Mouse (Mus musculus) adrenal gland, postnatal 10 days (tissue): ENCODE measurements around the gene Mvp. TPM values are rescaled to one million over a fixed set of nuclear protein-coding genes. Genes with fewer than 3 reads are reported as not detected.

ENCODE experiments used
- DNase-seq: peaks from one replicate; pipeline ENCODE4 v3.0.0; 2021; ENCODE audit warnings: mixed read lengths
- microRNA-seq: library from miRNA; unstranded; fragments of <30 nt; microRNA quantifications from one replicate; pipeline ENCODE4 v1.2.0, GENCODE M21; 2021
- total RNA-seq, 2 experiments: library from RNA; stranded (reverse); gene quantifications; 2 replicates each; pipeline ENCODE4 v1.2.3; 2021

Mvp gene
- total RNA-seq, 2 experiments from 2014 or later = 55.7 to 60.9 TPM

DNA sequence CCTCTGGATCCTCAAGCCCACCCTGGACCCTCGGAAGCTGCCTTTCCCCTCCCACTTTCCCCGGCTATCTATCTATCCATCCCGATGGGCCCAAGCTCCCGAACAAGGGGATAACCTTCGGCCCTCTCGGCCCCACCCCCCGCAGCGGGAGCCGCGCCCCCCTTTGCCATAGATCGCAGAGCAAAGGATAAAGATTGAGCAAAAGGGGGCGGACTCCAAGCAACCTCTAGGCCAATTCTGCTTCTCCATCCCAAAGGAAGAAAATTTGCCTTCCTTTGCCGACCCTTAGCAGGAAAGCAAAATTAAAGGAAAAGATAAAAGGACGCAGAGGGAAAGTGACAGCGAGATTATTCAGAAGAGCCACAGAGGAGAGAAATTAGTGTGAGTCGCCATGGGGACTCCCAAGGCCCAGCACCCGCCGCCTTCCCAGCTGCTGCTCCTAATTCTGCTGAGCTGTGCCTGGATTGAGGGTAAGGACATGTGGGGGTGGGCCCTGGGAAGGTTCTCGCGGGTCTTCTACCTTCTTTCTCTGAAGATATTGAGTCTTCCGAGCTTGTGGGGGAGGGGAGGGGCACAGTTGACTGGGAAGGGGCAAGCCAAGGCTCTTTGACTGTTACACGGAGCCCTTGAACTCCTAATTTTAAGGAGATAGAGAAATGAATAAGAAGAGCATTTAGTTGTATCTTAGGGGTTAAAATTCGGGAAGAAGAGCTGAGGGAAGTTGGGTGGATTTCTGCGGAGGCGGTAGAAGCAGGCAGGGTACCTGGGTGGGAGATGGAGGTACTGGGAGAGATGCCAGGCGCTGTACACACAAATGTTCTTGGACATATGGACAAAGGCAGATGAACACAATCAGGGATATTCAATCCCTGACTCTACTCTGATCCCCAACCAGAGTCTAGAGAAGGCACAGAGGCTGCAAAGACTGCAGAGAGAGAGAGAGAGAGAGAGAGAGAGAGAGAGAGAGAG lies 63.5 kb downstream of the Mvp start:
- no peak for DNase-seq

DNA sequence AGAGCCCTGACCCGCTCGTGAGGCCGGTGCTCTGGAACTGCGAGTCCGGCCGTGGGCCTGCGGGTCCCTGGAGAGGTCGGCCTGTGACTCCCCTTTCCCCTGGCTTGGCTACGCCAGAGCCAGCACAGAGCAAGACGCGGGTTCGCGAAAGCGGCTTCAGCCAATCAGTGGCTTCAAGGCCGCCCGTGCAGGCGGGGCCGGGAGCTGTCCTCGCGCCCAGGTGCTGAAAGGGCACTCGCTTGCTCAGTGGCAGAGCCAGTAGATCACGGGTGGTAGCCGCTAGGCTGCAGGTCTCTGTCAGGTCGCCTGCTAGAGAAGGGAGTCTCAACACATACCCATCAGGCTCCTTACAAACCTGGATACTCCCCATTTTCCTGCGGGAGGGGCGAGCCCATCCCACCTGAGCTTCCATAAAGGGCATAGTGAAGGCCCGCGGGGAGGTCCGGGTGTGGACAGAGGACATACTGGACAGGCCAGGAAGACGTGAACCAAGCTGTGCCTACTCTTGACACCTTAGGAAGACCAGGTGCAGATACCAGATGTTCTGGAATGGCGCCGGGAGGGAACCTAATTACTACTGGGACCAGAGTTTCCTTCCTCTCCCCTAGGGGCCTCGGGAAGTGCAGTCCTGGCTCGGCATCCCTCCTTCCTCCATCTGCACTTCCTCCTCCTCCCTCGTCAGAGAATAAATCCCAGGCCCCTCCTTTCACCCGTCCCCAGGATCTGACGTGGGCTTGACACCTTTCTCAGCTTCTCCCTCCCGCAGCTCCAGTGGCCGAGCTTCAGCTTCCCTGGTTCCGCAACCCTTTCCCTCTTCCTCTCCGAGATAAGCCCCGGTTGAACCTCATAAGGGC lies 64.4 kb downstream of the Mvp start, which contains the start of gene Sez6l2:
Gene Sez6l2, plus strand, starts transcription at position 771 of the 854 bp plus-strand sequence.
- peak; percentile 98 for DNase-seq

DNA sequence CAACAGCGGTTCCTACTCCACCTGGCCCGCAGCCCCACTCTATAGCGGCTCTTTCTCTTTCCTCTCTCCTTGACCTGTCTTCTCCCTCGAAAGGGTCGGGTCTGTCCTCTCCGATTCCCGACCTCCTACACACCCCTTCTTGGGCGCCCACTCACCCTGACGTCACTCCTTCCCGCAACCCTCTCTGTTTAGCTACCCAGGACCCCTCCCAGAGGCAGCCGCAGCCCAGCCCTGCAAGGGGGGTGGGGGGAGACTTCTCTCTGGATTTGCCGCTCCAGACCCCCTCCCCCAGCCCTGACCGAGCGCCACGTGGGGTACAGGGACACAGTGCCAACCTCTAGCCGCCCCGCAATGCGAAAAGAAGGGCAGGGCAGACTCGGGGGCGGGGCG lies 65.0 kb downstream of the Mvp start, which contains the start of gene Asphd1:
Gene Asphd1, minus strand, starts transcription at position 180 of the 390 bp plus-strand sequence.
- no peak for DNase-seq

DNA sequence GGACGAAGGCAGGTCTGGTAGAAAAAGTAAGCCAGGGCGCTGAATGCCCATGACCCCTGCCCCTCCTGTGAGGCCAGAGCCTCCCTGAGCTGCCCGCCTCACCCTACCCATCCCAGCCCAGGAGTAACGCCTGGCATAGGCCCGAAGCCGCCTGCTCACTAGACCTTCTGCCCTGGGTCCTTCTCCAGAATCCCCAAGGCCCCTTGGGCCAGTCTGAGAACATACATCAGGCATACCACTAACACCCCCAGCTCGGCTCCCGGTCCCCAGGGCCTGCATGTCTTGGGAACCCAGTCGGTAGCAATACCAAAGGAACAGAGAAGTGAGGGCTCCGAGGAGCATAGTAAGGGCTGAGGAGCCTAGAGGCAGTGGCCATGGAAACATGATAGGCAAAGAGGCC lies 65.8 kb downstream of the Mvp start:
- no peak for DNase-seq

DNA sequence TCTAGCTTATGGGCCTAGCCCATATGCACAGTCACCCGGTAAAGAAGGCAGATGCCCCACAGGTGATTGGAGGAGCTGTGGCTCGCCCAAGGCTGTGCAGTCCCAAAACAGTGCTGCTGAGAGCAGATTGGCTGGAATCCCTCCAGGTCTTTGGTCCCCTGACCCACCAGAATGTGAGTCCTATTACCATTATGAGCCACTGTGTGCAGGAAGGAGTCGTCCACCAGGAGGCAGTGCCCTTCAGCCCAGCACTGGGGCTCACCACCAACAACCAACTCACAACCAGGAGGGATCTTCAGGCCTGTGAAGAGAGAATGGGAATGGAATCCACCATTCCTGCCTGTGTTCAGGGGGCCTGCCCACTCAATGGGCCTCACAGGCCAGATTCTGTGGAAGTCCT lies 67.9 kb downstream of the Mvp start:
- DNase-seq = peak; percentile 51

DNA sequence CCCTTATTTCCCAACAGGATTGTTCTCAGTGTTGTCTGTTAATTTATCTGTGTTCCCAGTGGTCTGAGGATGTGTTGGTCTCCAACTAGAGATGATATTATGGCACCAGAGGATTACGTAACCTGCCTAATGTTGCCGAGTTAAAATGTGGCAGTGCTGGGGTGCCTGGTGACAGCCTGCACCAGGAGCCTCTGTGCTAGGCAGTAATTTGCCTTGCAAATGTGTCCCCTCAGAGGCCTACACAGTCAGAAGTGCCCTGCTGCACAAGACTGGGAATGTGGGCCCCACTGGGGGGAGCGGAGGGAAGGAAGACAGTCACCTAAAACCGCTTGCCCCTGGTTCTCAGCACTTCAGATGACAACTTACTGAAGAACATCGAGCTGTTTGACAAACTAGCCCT lies 72.6 kb downstream of the Mvp start:
- DNase-seq = no peak

DNA sequence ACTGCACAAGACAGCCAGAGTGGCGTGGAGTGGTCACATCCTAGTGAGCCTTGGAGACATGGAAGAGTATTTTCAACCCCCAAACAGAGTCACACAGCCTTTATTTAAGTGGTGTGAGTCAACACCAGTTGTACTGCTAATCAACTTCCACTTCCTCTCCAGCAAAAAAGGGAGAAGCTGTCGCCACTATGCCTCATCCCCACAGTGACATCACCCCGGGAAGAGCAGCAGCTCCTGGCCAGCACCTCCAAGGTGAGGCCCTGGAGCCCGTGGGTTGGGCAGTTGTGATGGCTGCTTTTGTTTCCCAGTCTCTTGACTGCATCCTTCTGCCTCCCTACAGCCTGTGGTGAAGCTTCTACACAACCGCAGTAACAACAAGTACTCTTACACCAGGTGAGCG lies 73.2 kb downstream of the Mvp start:
- no peak for DNase-seq

Small RNA genes within 50 kb of the gene (microRNA-seq; reads per million reads assigned to microRNA genes)
- gene Gm44343 = not detected

Other genes starting within 250 kb of the Mvp start
- 1 to 10 TPM; 3.4 to 8.6 TPM for gene Gdpd3, start 248.3 kb downstream of the Mvp start, total RNA-seq
- 100 to 1,000 TPM; 140 to 147 TPM for gene Ypel3, start 237.7 kb downstream of the Mvp start, total RNA-seq
- 1 to 10 TPM in 1 of 2 experiments, under 1 TPM in 1; 0.60 to 1.2 TPM for gene Tbx6, start 233.1 kb downstream of the Mvp start, total RNA-seq
- 100 to 1,000 TPM; 103 to 107 TPM for gene Ppp4c, start 222.1 kb downstream of the Mvp start, total RNA-seq
- gene Fam57b, start 217.0 kb downstream of the Mvp start, total RNA-seq = 10 to 100 TPM; 29.0 to 36.1 TPM
- not detected for gene 4930451I11Rik, start 183.0 kb downstream of the Mvp start, total RNA-seq
- gene Doc2a, start 167.2 kb downstream of the Mvp start, total RNA-seq = 1 to 10 TPM in 1 of 2 experiments, under 1 TPM in 1; 0.82 to 1.0 TPM
- gene Hirip3, start 152.6 kb downstream of the Mvp start, total RNA-seq = 10 to 100 TPM; 21.2 to 28.6 TPM
- gene Ino80e, start 152.2 kb downstream of the Mvp start, total RNA-seq = 10 to 100 TPM; 35.4 to 45.6 TPM
- gene Taok2, start 129.9 kb downstream of the Mvp start, total RNA-seq = 10 to 100 TPM; 69.7 to 85.8 TPM
- gene Tmem219, start 91.7 kb downstream of the Mvp start, total RNA-seq = 10 to 100 TPM; 32.1 to 32.3 TPM
- 10 to 100 TPM; 18.4 to 23.0 TPM for gene Kctd13, start 85.7 kb downstream of the Mvp start, total RNA-seq
- gene Asphd1, start 65.0 kb downstream of the Mvp start, total RNA-seq = 1 to 10 TPM; 1.9 to 2.0 TPM
- gene Sez6l2, start 64.1 kb downstream of the Mvp start, total RNA-seq = 10 to 100 TPM; 38.8 to 58.2 TPM
- gene Cdipt, start 38.7 kb downstream of the Mvp start, total RNA-seq = 10 to 100 TPM; 70.6 to 76.4 TPM
- gene Cdiptos, start 38.5 kb downstream of the Mvp start, total RNA-seq = 1 to 10 TPM; 1.6 to 2.7 TPM
- not detected for gene Pagr1b, start 1.9 kb upstream of the Mvp start, total RNA-seq
- 10 to 100 TPM; 10.1 to 19.1 TPM for gene Pagr1a, start 2.7 kb upstream of the Mvp start, total RNA-seq
- gene Gm42742, start 6.5 kb upstream of the Mvp start, total RNA-seq = 10 to 100 TPM; 17.7 to 22.5 TPM
- gene Prrt2, start 6.6 kb upstream of the Mvp start, total RNA-seq = 1 to 10 TPM; 3.1 to 5.8 TPM
- gene Maz, start 12.4 kb upstream of the Mvp start, total RNA-seq = 100 to 1,000 TPM; 135 to 159 TPM
- gene Kif22, start 27.9 kb upstream of the Mvp start, total RNA-seq = 10 to 100 TPM; 21.6 to 28.7 TPM
- under 1 TPM in 1 of 2 experiments, not detected in 1; 0.51 TPM for gene Zg16, start 72.7 kb upstream of the Mvp start, total RNA-seq
- gene AI467606, start 76.7 kb upstream of the Mvp start, total RNA-seq = 1 to 10 TPM; 3.3 TPM
- gene Qprt, start 107.6 kb upstream of the Mvp start, total RNA-seq = 10 to 100 TPM in 1 of 2 experiments, 1 to 10 TPM in 1; 7.6 to 20.7 TPM
- gene Spn, start 123.2 kb upstream of the Mvp start, total RNA-seq = 1 to 10 TPM; 3.2 to 3.3 TPM
- gene Cd2bp2, start 181.4 kb upstream of the Mvp start, total RNA-seq = 10 to 100 TPM; 50.9 to 54.9 TPM
- gene Tbc1d10b, start 193.8 kb upstream of the Mvp start, total RNA-seq = 10 to 100 TPM; 39.0 to 40.5 TPM
- 1,000 to 10,000 TPM in 1 of 2 experiments, 100 to 1,000 TPM in 1; 678 to 2,339 TPM for gene Mylpf, start 194.3 kb upstream of the Mvp start, total RNA-seq
- 10 to 100 TPM in 1 of 2 experiments, 1 to 10 TPM in 1; 9.2 to 13.4 TPM for gene Zfp553, start 218.4 kb upstream of the Mvp start, total RNA-seq
- gene Sept1, start 218.5 kb upstream of the Mvp start, total RNA-seq = 10 to 100 TPM; 17.6 to 17.8 TPM
- 10 to 100 TPM; 23.5 to 31.7 TPM for gene Zfp771, start 229.7 kb upstream of the Mvp start, total RNA-seq
- gene Dctpp1, start 246.1 kb upstream of the Mvp start, total RNA-seq = 10 to 100 TPM; 60.7 to 65.0 TPM